Comparison of ENCODE assay signal across 23 mouse cellular contexts in the genomic region with DNA sequence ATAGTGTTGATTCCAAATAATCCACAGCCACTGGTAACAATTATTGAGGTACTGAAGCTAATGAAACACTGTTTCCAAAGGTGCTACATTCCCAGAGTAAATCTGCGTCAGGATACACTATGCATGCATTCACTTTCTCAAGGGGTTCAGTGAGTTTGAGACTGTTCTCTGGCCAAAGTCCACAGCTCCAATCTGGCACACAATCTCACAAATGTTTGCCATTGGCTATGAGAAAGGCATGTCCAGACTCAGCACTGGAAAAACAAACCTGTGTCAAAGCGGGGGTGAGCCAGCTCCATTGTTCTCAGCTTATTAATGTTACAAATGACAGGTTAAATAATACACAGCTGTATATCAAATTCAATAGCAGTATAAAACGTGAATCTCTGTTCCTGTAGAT. TPM values are rescaled to one million over a fixed set of nuclear protein-coding genes. Genes with fewer than 3 reads are reported as not detected.
A peak's percentile ranks its signal among the peaks of the same experiment; 100 is the strongest.
DNase-seq lines count a peak whose midpoint lies in the region; ATAC-seq and TF ChIP-seq lines count a peak whose summit lies in the region.
"Had no signal": no experiment of that assay in that cellular context is flagged by ENCODE, and none has a peak within 500 bp of the region (broad histone marks: within the 10 kb centered on the region; RNA-seq: fewer than 3 reads in every experiment).

No protein-coding gene starts in this region.

- WGBS in stomach, embryonic 14.5 days: 48% methylated on average over 3 of the region's 3 CpGs
- 60% methylated on average over 3 of the region's 3 CpGs for whole genome bisulfite sequencing in hindbrain, postnatal 0 days

- H3K4me1 ChIP-seq in stomach, embryonic 14.5 days (ENCODE audit: control insufficient read depth, insufficient read depth, low read length): no peaks in the 10 kb centered on the region
- H3K4me1 ChIP-seq in hindbrain, postnatal 0 days (ENCODE audit: insufficient read depth, low read length): no peaks in the 10 kb centered on the region
- H3K4me1 ChIP-seq: limb, embryonic 15.5 days; midbrain, embryonic 13.5 days had no signal

- H3K4me2 ChIP-seq in stomach, embryonic 14.5 days (replicated peaks; ENCODE audit: low read depth, low read length): no peak overlapping the region
- no peak overlapping the region for H3K4me2 ChIP-seq in hindbrain, postnatal 0 days (ENCODE audit: low read depth, low read length)
- H3K4me2 ChIP-seq: forebrain, embryonic 15.5 days; limb, embryonic 15.5 days; midbrain, embryonic 13.5 days had no signal

- peak; percentile 74 for ATAC-seq in stomach, embryonic 14.5 days (ENCODE audit: insufficient number of reproducible peaks, insufficient read depth, low FRiP score, low read depth)
- ATAC-seq in hindbrain, postnatal 0 days: no peak
- ATAC-seq: forebrain, embryonic 15.5 days; hindbrain, embryonic 16.5 days; midbrain, embryonic 13.5 days had no signal

- H3K36me3 ChIP-seq in stomach, embryonic 14.5 days (ENCODE audit: control insufficient read depth, insufficient read depth, low read length): no peaks in the 10 kb centered on the region
- no peaks in the 10 kb centered on the region for H3K36me3 ChIP-seq in hindbrain, postnatal 0 days (ENCODE audit: insufficient read depth, low read length)
- H3K36me3 ChIP-seq: forebrain, embryonic 15.5 days; limb, embryonic 15.5 days; midbrain, embryonic 13.5 days had no signal

- H3K9ac ChIP-seq in stomach, embryonic 14.5 days (replicated peaks; ENCODE audit: low read depth, low read length): no peak overlapping the region
- H3K9ac ChIP-seq in hindbrain, postnatal 0 days (replicated peaks; ENCODE audit: low read length): no peak overlapping the region
- H3K9ac ChIP-seq: forebrain, embryonic 15.5 days; limb, embryonic 15.5 days; midbrain, embryonic 13.5 days had no signal

- no peaks in the 10 kb centered on the region for H3K9me3 ChIP-seq in stomach, embryonic 14.5 days (ENCODE audit: control insufficient read depth, low read depth, low read length)
- no peaks in the 10 kb centered on the region for H3K9me3 ChIP-seq in hindbrain, postnatal 0 days (ENCODE audit: low read length)
- H3K9me3 ChIP-seq: forebrain, embryonic 15.5 days; limb, embryonic 15.5 days; midbrain, embryonic 13.5 days had no signal

- DNase-seq in cerebellum, postnatal 10 days: peak; percentile 60 to 73
- no peak for DNase-seq in cerebellum, postnatal 36 days
- DNase-seq in lung, postnatal 10 days: peak; percentile 5
- DNase-seq in lung, postnatal 14 days: no peak
- DNase-seq in kidney, adult 8-10 months: peak; percentile 56 to 62
- no peak for DNase-seq in T-cell, adult 2 months (ENCODE audit: low spot score)
- no peak for DNase-seq in hindbrain, postnatal 0 days (ENCODE audit: low spot score)
- DNase-seq: adrenal gland, postnatal 14 days; embryo, embryonic 11 days; gastrocnemius, adult 2 months; layer of hippocampus, adult 9-11 months; thymus, adult 18-20 months had no signal

- TF ChIP-seq CTCF in hindbrain, postnatal 0 days (IDR thresholded peaks at IDR 0.05; ENCODE audit: low read depth): no peak

- H3K27ac ChIP-seq in stomach, embryonic 14.5 days (ENCODE audit: low read length): peak overlapping the region; percentile 48; the same call in 1 of the 2 replicates
- H3K27ac ChIP-seq in hindbrain, postnatal 0 days: no peak overlapping the region
- H3K27ac ChIP-seq: forebrain, embryonic 15.5 days; gastrocnemius, adult 2 months; limb, embryonic 15.5 days; macrophage; midbrain, embryonic 13.5 days had no signal

- no peaks in the 10 kb centered on the region for H3K27me3 ChIP-seq in stomach, embryonic 14.5 days (ENCODE audit: control insufficient read depth, insufficient read depth, low read length)
- no peaks in the 10 kb centered on the region for H3K27me3 ChIP-seq in hindbrain, postnatal 0 days (ENCODE audit: insufficient read depth, low read length)
- H3K27me3 ChIP-seq: forebrain, embryonic 15.5 days; limb, embryonic 15.5 days; midbrain, embryonic 13.5 days had no signal

- no peak overlapping the region for H3K4me3 ChIP-seq in stomach, embryonic 14.5 days (ENCODE audit: low read depth, low read length)
- H3K4me3 ChIP-seq in hindbrain, postnatal 0 days (ENCODE audit: low read length): no peak overlapping the region
- H3K4me3 ChIP-seq: forebrain, embryonic 15.5 days; gastrocnemius, adult 2 months; limb, embryonic 15.5 days; midbrain, embryonic 13.5 days had no signal

RNA-seq across cellular contexts. Expression of gene Taar4, which starts 1.2 kb away (rescaled TPM):
- polyA plus RNA-seq in stomach, embryonic 14.5 days (2014; fragmentation: Nextera tagmentation; extraction: Ambion mirVana): not detected in 2 replicates
- total RNA-seq in hindbrain, postnatal 0 days (2014; rRNA removed): not detected in 2 replicates
- not detected in 2 replicates for polyA plus RNA-seq in hindbrain, postnatal 0 days (2015; fragmentation: Nextera tagmentation; extraction: Ambion mirVana)
- total RNA-seq: adrenal gland, postnatal 14 days; gastrocnemius, adult 2 months; heart, adult 8-10 months; left cerebral cortex, postnatal 10 days had no signal
- polyA plus RNA-seq: cerebellum, adult 2 months; forebrain, embryonic 15.5 days; heart, postnatal 0 days; hindbrain, embryonic 16.5 days; limb, embryonic 15.5 days; macrophage; midbrain, embryonic 13.5 days; spleen, adult 2 months had no signal

RNA-seq across cellular contexts. Expression of gene Taar3, which starts 9.7 kb away (rescaled TPM):
- not detected in 2 replicates for polyA plus RNA-seq in stomach, embryonic 14.5 days (2014; fragmentation: Nextera tagmentation; extraction: Ambion mirVana)
- total RNA-seq in hindbrain, postnatal 0 days (2014; rRNA removed): 0.21 TPM in 1 of 2 replicates, not detected in the other
- not detected in 2 replicates for polyA plus RNA-seq in hindbrain, postnatal 0 days (2015; fragmentation: Nextera tagmentation; extraction: Ambion mirVana)
- total RNA-seq: adrenal gland, postnatal 14 days; gastrocnemius, adult 2 months; heart, adult 8-10 months had no signal
- polyA plus RNA-seq: cerebellum, adult 2 months; forebrain, embryonic 15.5 days; heart, postnatal 0 days; hindbrain, embryonic 16.5 days; limb, embryonic 15.5 days; macrophage; midbrain, embryonic 13.5 days; spleen, adult 2 months had no signal

RNA-seq across cellular contexts. Expression of gene Taar5, which starts 11.4 kb away (rescaled TPM):
- polyA plus RNA-seq in stomach, embryonic 14.5 days (2014; fragmentation: Nextera tagmentation; extraction: Ambion mirVana): not detected in 2 replicates
- total RNA-seq in hindbrain, postnatal 0 days (2014; rRNA removed): not detected in 2 replicates
- polyA plus RNA-seq in hindbrain, postnatal 0 days (2015; fragmentation: Nextera tagmentation; extraction: Ambion mirVana): not detected in 2 replicates
- total RNA-seq: adrenal gland, postnatal 14 days; gastrocnemius, adult 2 months; heart, adult 8-10 months; left cerebral cortex, postnatal 10 days had no signal
- polyA plus RNA-seq: cerebellum, adult 2 months; forebrain, embryonic 15.5 days; heart, postnatal 0 days; limb, embryonic 15.5 days; macrophage; midbrain, embryonic 13.5 days; spleen, adult 2 months had no signal

RNA-seq across cellular contexts. Expression of gene Taar2, which starts 20.7 kb away (rescaled TPM):
- polyA plus RNA-seq in stomach, embryonic 14.5 days (2014; fragmentation: Nextera tagmentation; extraction: Ambion mirVana): not detected in 2 replicates
- total RNA-seq in hindbrain, postnatal 0 days (2014; rRNA removed): not detected in 2 replicates
- polyA plus RNA-seq in hindbrain, postnatal 0 days (2015; fragmentation: Nextera tagmentation; extraction: Ambion mirVana): 0.33 TPM in 1 of 2 replicates, not detected in the other
- total RNA-seq: adrenal gland, postnatal 14 days; gastrocnemius, adult 2 months; heart, adult 8-10 months; left cerebral cortex, postnatal 10 days had no signal
- polyA plus RNA-seq: cerebellum, adult 2 months; forebrain, embryonic 15.5 days; heart, postnatal 0 days; hindbrain, embryonic 16.5 days; limb, embryonic 15.5 days; macrophage; midbrain, embryonic 13.5 days; spleen, adult 2 months had no signal

RNA-seq across cellular contexts. Expression of gene Taar6, which starts 26.4 kb away (rescaled TPM):
- polyA plus RNA-seq in stomach, embryonic 14.5 days (2014; fragmentation: Nextera tagmentation; extraction: Ambion mirVana): not detected in 2 replicates
- total RNA-seq in hindbrain, postnatal 0 days (2014; rRNA removed): not detected in 2 replicates
- polyA plus RNA-seq in hindbrain, postnatal 0 days (2015; fragmentation: Nextera tagmentation; extraction: Ambion mirVana): not detected in 2 replicates
- total RNA-seq: adrenal gland, postnatal 14 days; gastrocnemius, adult 2 months; heart, adult 8-10 months; left cerebral cortex, postnatal 10 days had no signal
- polyA plus RNA-seq: cerebellum, adult 2 months; forebrain, embryonic 15.5 days; heart, postnatal 0 days; hindbrain, embryonic 16.5 days; limb, embryonic 15.5 days; macrophage; midbrain, embryonic 13.5 days; spleen, adult 2 months had no signal

Comparison
In these comparisons a context has a peak if more than half of its experiments do, and no peak if none do; other contexts are left out.
1. DNase-seq: peak in cerebellum, postnatal 10 days (2 of 2), lung, postnatal 10 days (single experiment) and kidney, adult 8-10 months (2 of 2); none in cerebellum, postnatal 36 days (0 of 2), lung, postnatal 14 days (single experiment), T-cell, adult 2 months (single experiment) and hindbrain, postnatal 0 days (single experiment).